Mouse (Mus musculus): ENCODE data around the gene Cyp2d26. TPM values are rescaled to one million over a fixed set of nuclear protein-coding genes. Genes with fewer than 3 reads are reported as not detected.

The Cyp2d26 gene
- 27.2 and 28.8 TPM in 2 replicates for polyA plus RNA-seq (2012; rRNA removed)
- 17.2 and 21.3 TPM in 2 replicates for polyA plus RNA-seq (2014; fragmentation: Nextera tagmentation; extraction: Ambion mirVana)

- peak; percentile 60; the same call in 1 of the 2 replicates for ATAC-seq (ENCODE audit: insufficient read depth)
- DNase-seq (ENCODE audit: low read depth in 3 of 3, low spot score in 3 of 3): peak in 2 of 3 experiments; percentile 6 to 12
Measured at GRCm38 (mm10) chr15:82794277-82794676, at the start of gene Cyp2d26. Cyp2d26 (minus strand) TSS chr15:82794294.

GRCm38 (mm10) chr15:82839146-82839545, 45.1 kb upstream of the Cyp2d26 start:
- no peak overlapping the region for H3K9ac ChIP-seq (replicated peaks)
- ATAC-seq (ENCODE audit: insufficient read depth) (no peak), DNase-seq (ENCODE audit: low read depth in 3 of 3, low spot score in 3 of 3) (no peak)
- no peaks in the 10 kb centered on the region for H3K27me3 ChIP-seq (ENCODE audit: control insufficient read depth, insufficient read depth, low read length)
- no peak overlapping the region for H3K27ac ChIP-seq
- no peak overlapping the region for H3K4me2 ChIP-seq (ENCODE audit: low read depth)
- no peak for TF ChIP-seq EP300 (IDR thresholded peaks at IDR 0.05; ENCODE audit: low read depth)
- no peak for TF ChIP-seq CTCF (IDR thresholded peaks at IDR 0.05; ENCODE audit: low read depth)
- WGBS (ENCODE audit: insufficient replicate concordance): 79% methylated on average over 3 of the region's 3 CpGs
- no peaks in the 10 kb centered on the region for H3K36me3 ChIP-seq (replicated peaks; ENCODE audit: control insufficient read depth, insufficient read depth, low read depth)
- no peak overlapping the region for H3K4me3 ChIP-seq (ENCODE audit: insufficient read depth in 1 of 2, low read depth in 2 of 2, low read length in 2 of 2)
- H3K9me3 ChIP-seq (ENCODE audit: control insufficient read depth, low read length): no peaks in the 10 kb centered on the region
- no peaks in the 10 kb centered on the region for H3K4me1 ChIP-seq (replicated peaks; ENCODE audit: control insufficient read depth in 2 of 2, insufficient read depth in 2 of 2, low read length in 1 of 2)

More at GRCm38 (mm10) chr15:82794277-82794676, at the start of gene Cyp2d26:
- Histone ChIP-seq H3K4me3 (ENCODE audit: insufficient read depth in 1 of 2, low read depth in 2 of 2, low read length in 2 of 2) (no peak within 1 kb of the TSS), H3K27me3 (ENCODE audit: control insufficient read depth, insufficient read depth, low read length) (no peaks in the 10 kb centered on the region), H3K4me2 (ENCODE audit: low read depth) (no peak within 1 kb of the TSS), H3K9ac (replicated peaks) (no peak within 1 kb of the TSS), H3K4me1 (replicated peaks; ENCODE audit: control insufficient read depth in 2 of 2, insufficient read depth in 2 of 2, low read length in 1 of 2) (peaks cover 0 to 8% of the 10 kb centered on the region in 2 experiments; a peak in 2 of 4 replicates), H3K9me3 (ENCODE audit: control insufficient read depth, low read length) (no peaks in the 10 kb centered on the region), H3K27ac (no peak within 1 kb of the TSS), H3K36me3 (replicated peaks; ENCODE audit: control insufficient read depth, insufficient read depth, low read depth) (no peaks in the 10 kb centered on the region)
- WGBS (ENCODE audit: insufficient replicate concordance): 60% methylated on average over 5 of the region's 5 CpGs
- TF ChIP-seq CTCF (IDR thresholded peaks at IDR 0.05; ENCODE audit: low read depth) (no peak), EP300 (IDR thresholded peaks at IDR 0.05; ENCODE audit: low read depth) (no peak)

GRCm38 (mm10) chr15:82829917-82830316, 35.8 kb upstream of the Cyp2d26 start:
- Histone ChIP-seq H3K4me1 (replicated peaks; ENCODE audit: control insufficient read depth in 2 of 2, insufficient read depth in 2 of 2, low read length in 1 of 2) (no peaks in the 10 kb centered on the region), H3K4me2 (ENCODE audit: low read depth) (no peak overlapping the region), H3K9ac (replicated peaks) (no peak overlapping the region), H3K27me3 (ENCODE audit: control insufficient read depth, insufficient read depth, low read length) (no peaks in the 10 kb centered on the region), H3K36me3 (replicated peaks; ENCODE audit: control insufficient read depth, insufficient read depth, low read depth) (no peaks in the 10 kb centered on the region), H3K4me3 (ENCODE audit: insufficient read depth in 1 of 2, low read depth in 2 of 2, low read length in 2 of 2) (no peak overlapping the region), H3K27ac (no peak overlapping the region), H3K9me3 (ENCODE audit: control insufficient read depth, low read length) (no peaks in the 10 kb centered on the region)
- no peak for DNase-seq (ENCODE audit: low read depth in 3 of 3, low spot score in 3 of 3)
- ATAC-seq (ENCODE audit: insufficient read depth): no peak
- 87% methylated on average over 6 of the region's 6 CpGs for WGBS (ENCODE audit: insufficient replicate concordance)
- TF ChIP-seq EP300 (IDR thresholded peaks at IDR 0.05; ENCODE audit: low read depth): no peak
- TF ChIP-seq CTCF (IDR thresholded peaks at IDR 0.05; ENCODE audit: low read depth): no peak

GRCm38 (mm10) chr15:82825866-82826265, 31.8 kb upstream of the Cyp2d26 start:
- Histone ChIP-seq H3K9ac (replicated peaks) (no peak overlapping the region), H3K9me3 (ENCODE audit: control insufficient read depth, low read length) (no peaks in the 10 kb centered on the region), H3K27ac (no peak overlapping the region), H3K36me3 (replicated peaks; ENCODE audit: control insufficient read depth, insufficient read depth, low read depth) (no peaks in the 10 kb centered on the region), H3K27me3 (ENCODE audit: control insufficient read depth, insufficient read depth, low read length) (no peaks in the 10 kb centered on the region), H3K4me3 (ENCODE audit: insufficient read depth in 1 of 2, low read depth in 2 of 2, low read length in 2 of 2) (no peak overlapping the region), H3K4me1 (replicated peaks; ENCODE audit: control insufficient read depth in 2 of 2, insufficient read depth in 2 of 2, low read length in 1 of 2) (no peaks in the 10 kb centered on the region), H3K4me2 (ENCODE audit: low read depth) (no peak overlapping the region)
- ATAC-seq (ENCODE audit: insufficient read depth): no peak
- no peak for DNase-seq (ENCODE audit: low read depth in 3 of 3, low spot score in 3 of 3)
- TF ChIP-seq CTCF (IDR thresholded peaks at IDR 0.05; ENCODE audit: low read depth) (no peak), EP300 (IDR thresholded peaks at IDR 0.05; ENCODE audit: low read depth) (no peak)

GRCm38 (mm10) chr15:82822347-82822746, 28.3 kb upstream of the Cyp2d26 start:
- Histone ChIP-seq H3K4me3 (ENCODE audit: insufficient read depth in 1 of 2, low read depth in 2 of 2, low read length in 2 of 2) (no peak overlapping the region), H3K27ac (no peak overlapping the region), H3K36me3 (replicated peaks; ENCODE audit: control insufficient read depth, insufficient read depth, low read depth) (no peaks in the 10 kb centered on the region), H3K9me3 (ENCODE audit: control insufficient read depth, low read length) (no peaks in the 10 kb centered on the region), H3K9ac (replicated peaks) (no peak overlapping the region), H3K4me2 (ENCODE audit: low read depth) (no peak overlapping the region), H3K27me3 (ENCODE audit: control insufficient read depth, insufficient read depth, low read length) (no peaks in the 10 kb centered on the region), H3K4me1 (replicated peaks; ENCODE audit: control insufficient read depth in 2 of 2, insufficient read depth in 2 of 2, low read length in 1 of 2) (no peaks in the 10 kb centered on the region)
- ATAC-seq (ENCODE audit: insufficient read depth): no peak
- 77% methylated on average over 3 of the region's 4 CpGs for WGBS (ENCODE audit: insufficient replicate concordance)
- TF ChIP-seq EP300 (IDR thresholded peaks at IDR 0.05; ENCODE audit: low read depth): no peak
- TF ChIP-seq CTCF (IDR thresholded peaks at IDR 0.05; ENCODE audit: low read depth): no peak
- no peak for DNase-seq (ENCODE audit: low read depth in 3 of 3, low spot score in 3 of 3)
